Mouse (Mus musculus): ENCODE results near the gene Rgs3. TPM values are rescaled to one million over a fixed set of nuclear protein-coding genes. Genes with fewer than 3 reads are reported as not detected.

Rgs3 gene
- polyA plus RNA-seq, 1 experiment from 2014 or later, result 52.8 TPM

- Histone ChIP-seq H3K4me3 (no peak overlapping the region), H3K36me3 (peaks cover 38% of the 10 kb centered on the region), H3K27ac (peak overlapping the region; percentile 84), H3K4me2 (replicated peaks) (peak overlapping the region; percentile 30), H3K9me3 (no peaks in the 10 kb centered on the region), H3K4me1 (peaks cover 54% of the 10 kb centered on the region), H3K9ac (peak overlapping the region; percentile 39; the same call in 1 of the 2 replicates), H3K27me3 (no peaks in the 10 kb centered on the region)
- peak; percentile 81 for ATAC-seq (ENCODE audit: low FRiP score, low read depth)
- 52% methylated on average over 10 of the region's 10 CpGs for WGBS
These were observed 145.4 kb downstream of the Rgs3 start for GRCm38 (mm10) chr4:62705013-62705412.

GRCm38 (mm10) chr4:62705749-62706148 is 146.1 kb downstream of the Rgs3 start:
- H3K9me3 ChIP-seq, result no peaks in the 10 kb centered on the region
- H3K27ac ChIP-seq, result peak overlapping the region; percentile 84
- WGBS, result 38% methylated on average over 3 of the region's 3 CpGs
- peak overlapping the region; percentile 45; the same call in 1 of the 2 replicates for H3K9ac ChIP-seq
- no peak for ATAC-seq (ENCODE audit: low FRiP score, low read depth)
- peaks cover 31% of the 10 kb centered on the region for H3K36me3 ChIP-seq
- no peak overlapping the region for H3K4me3 ChIP-seq
- H3K4me2 ChIP-seq (replicated peaks), result no peak overlapping the region
- H3K4me1 ChIP-seq, result peaks cover 47% of the 10 kb centered on the region
- no peaks in the 10 kb centered on the region for H3K27me3 ChIP-seq

- no peak for ATAC-seq (ENCODE audit: low FRiP score, low read depth)
- peaks cover 17% of the 10 kb centered on the region for H3K36me3 ChIP-seq
- H3K27ac ChIP-seq, result no peak overlapping the region
- H3K4me1 ChIP-seq, result peaks cover 34% of the 10 kb centered on the region
- no peaks in the 10 kb centered on the region for H3K27me3 ChIP-seq
- H3K9ac ChIP-seq, result no peak overlapping the region
- H3K4me3 ChIP-seq, result no peak overlapping the region
- no peak overlapping the region for H3K4me2 ChIP-seq (replicated peaks)
- no peaks in the 10 kb centered on the region for H3K9me3 ChIP-seq
- WGBS, result 81% methylated on average over 7 of the region's 7 CpGs
These were observed 148.4 kb downstream of the Rgs3 start for GRCm38 (mm10) chr4:62708084-62708483.

- WGBS, result 79% methylated on average over 1 of the region's 1 CpGs
- no peaks in the 10 kb centered on the region for H3K9me3 ChIP-seq
- ATAC-seq (ENCODE audit: low FRiP score, low read depth), result no peak
These were observed 149.3 kb downstream of the Rgs3 start for GRCm38 (mm10) chr4:62708994-62709393.

GRCm38 (mm10) chr4:62709448-62709847 is 149.8 kb downstream of the Rgs3 start:
- no peak overlapping the region for H3K4me3 ChIP-seq
- H3K4me1 ChIP-seq, result peaks cover 20% of the 10 kb centered on the region
- no peak for ATAC-seq (ENCODE audit: low FRiP score, low read depth)
- 80% methylated on average over 5 of the region's 5 CpGs for WGBS
- no peak overlapping the region for H3K4me2 ChIP-seq (replicated peaks)
- H3K36me3 ChIP-seq, result peaks cover 3% of the 10 kb centered on the region; the same call in 1 of the 2 replicates
- H3K27ac ChIP-seq, result no peak overlapping the region
- H3K9ac ChIP-seq, result no peak overlapping the region
- H3K9me3 ChIP-seq, result no peaks in the 10 kb centered on the region
- no peaks in the 10 kb centered on the region for H3K27me3 ChIP-seq

More at GRCm38 (mm10) chr4:62708994-62709393, 149.3 kb downstream of the Rgs3 start:
- no peaks in the 10 kb centered on the region for H3K27me3 ChIP-seq
- H3K4me1 ChIP-seq, result peaks cover 25% of the 10 kb centered on the region
- no peak overlapping the region for H3K4me3 ChIP-seq
- no peak overlapping the region for H3K4me2 ChIP-seq (replicated peaks)
- H3K27ac ChIP-seq, result no peak overlapping the region
- H3K36me3 ChIP-seq, result peaks cover 8% of the 10 kb centered on the region
- H3K9ac ChIP-seq, result no peak overlapping the region

GRCm38 (mm10) chr4:62711159-62711558 is 151.5 kb downstream of the Rgs3 start:
- H3K27ac ChIP-seq, result no peak overlapping the region
- no peaks in the 10 kb centered on the region for H3K27me3 ChIP-seq
- H3K36me3 ChIP-seq, result no peaks in the 10 kb centered on the region
- no peak for ATAC-seq (ENCODE audit: low FRiP score, low read depth)
- peaks cover 3% of the 10 kb centered on the region; the same call in 1 of the 2 replicates for H3K4me1 ChIP-seq
- 78% methylated on average over 7 of the region's 7 CpGs for WGBS
- no peak overlapping the region for H3K9ac ChIP-seq
- H3K4me2 ChIP-seq (replicated peaks), result no peak overlapping the region
- H3K9me3 ChIP-seq, result no peaks in the 10 kb centered on the region
- no peak overlapping the region for H3K4me3 ChIP-seq

- no peak overlapping the region for H3K4me3 ChIP-seq
- H3K4me2 ChIP-seq (replicated peaks), result no peak overlapping the region
- ATAC-seq (ENCODE audit: low FRiP score, low read depth), result no peak
- no peaks in the 10 kb centered on the region for H3K4me1 ChIP-seq
- no peaks in the 10 kb centered on the region for H3K9me3 ChIP-seq
- no peaks in the 10 kb centered on the region for H3K36me3 ChIP-seq
- no peak overlapping the region for H3K9ac ChIP-seq
- no peak overlapping the region for H3K27ac ChIP-seq
- WGBS, result 73% methylated on average over 4 of the region's 4 CpGs
- no peaks in the 10 kb centered on the region for H3K27me3 ChIP-seq
These were observed 151.9 kb downstream of the Rgs3 start for GRCm38 (mm10) chr4:62711582-62711981.

GRCm38 (mm10) chr4:62720861-62721260 is 161.2 kb downstream of the Rgs3 start:
- no peak overlapping the region for H3K9ac ChIP-seq
- H3K27ac ChIP-seq, result no peak overlapping the region
- no peaks in the 10 kb centered on the region for H3K27me3 ChIP-seq
- no peak overlapping the region for H3K4me2 ChIP-seq (replicated peaks)
- H3K4me1 ChIP-seq, result peaks cover 16% of the 10 kb centered on the region
- no peak for ATAC-seq (ENCODE audit: low FRiP score, low read depth)
- H3K4me3 ChIP-seq, result no peak overlapping the region
- peaks cover 9% of the 10 kb centered on the region for H3K9me3 ChIP-seq
- no peaks in the 10 kb centered on the region for H3K36me3 ChIP-seq

GRCm38 (mm10) chr4:62722021-62722426 is 162.4 kb downstream of the Rgs3 start:
- H3K4me2 ChIP-seq (replicated peaks), result no peak overlapping the region
- H3K36me3 ChIP-seq, result no peaks in the 10 kb centered on the region
- peaks cover 9% of the 10 kb centered on the region for H3K9me3 ChIP-seq
- H3K4me3 ChIP-seq, result no peak overlapping the region
- H3K27ac ChIP-seq, result peak overlapping the region; percentile 84
- H3K27me3 ChIP-seq, result no peaks in the 10 kb centered on the region
- 0 out of 2 replicates have a peak, but pooled peaks have one; percentile 24 for ATAC-seq (ENCODE audit: low FRiP score, low read depth)
- 52% methylated on average over 3 of the region's 3 CpGs for WGBS
- H3K4me1 ChIP-seq, result peaks cover 17% of the 10 kb centered on the region
- H3K9ac ChIP-seq, result 0 out of 2 replicates have a peak overlapping the region, but pooled peaks have one; percentile 39

GRCm38 (mm10) chr4:62723795-62724194 is 164.1 kb downstream of the Rgs3 start:
- Histone ChIP-seq H3K27me3 (no peaks in the 10 kb centered on the region), H3K9ac (no peak overlapping the region), H3K4me3 (no peak overlapping the region), H3K9me3 (peaks cover 8% of the 10 kb centered on the region), H3K36me3 (no peaks in the 10 kb centered on the region), H3K4me1 (peaks cover 34% of the 10 kb centered on the region), H3K4me2 (replicated peaks) (no peak overlapping the region), H3K27ac (no peak overlapping the region)
- ATAC-seq (ENCODE audit: low FRiP score, low read depth), result no peak
- WGBS, result 87% methylated on average over 5 of the region's 5 CpGs

- 97% methylated on average over 5 of the region's 5 CpGs for WGBS
- H3K9me3 ChIP-seq, result no peaks in the 10 kb centered on the region; the same call in 1 of the 2 replicates
- no peak for ATAC-seq (ENCODE audit: low FRiP score, low read depth)
- no peaks in the 10 kb centered on the region for H3K36me3 ChIP-seq
- no peak overlapping the region for H3K27ac ChIP-seq
- peaks cover 38% of the 10 kb centered on the region for H3K4me1 ChIP-seq
- H3K9ac ChIP-seq, result no peak overlapping the region
- H3K27me3 ChIP-seq, result no peaks in the 10 kb centered on the region
- H3K4me2 ChIP-seq (replicated peaks), result no peak overlapping the region
- no peak overlapping the region for H3K4me3 ChIP-seq
These were observed 166.8 kb downstream of the Rgs3 start for GRCm38 (mm10) chr4:62726282-62726937.

GRCm38 (mm10) chr4:62727541-62728303 is 168.1 kb downstream of the Rgs3 start:
- Histone ChIP-seq H3K27ac (peak overlapping the region; percentile 73; the same call in 1 of the 2 replicates), H3K27me3 (no peaks in the 10 kb centered on the region), H3K4me2 (replicated peaks) (0 out of 2 replicates have a peak overlapping the region, but pooled peaks have one; percentile 3), H3K9me3 (no peaks in the 10 kb centered on the region; the same call in 1 of the 2 replicates), H3K4me1 (peaks cover 39% of the 10 kb centered on the region), H3K4me3 (no peak overlapping the region), H3K9ac (no peak overlapping the region), H3K36me3 (no peaks in the 10 kb centered on the region)
- ATAC-seq (ENCODE audit: low FRiP score, low read depth), result peak; percentile 62
- 53% methylated on average over 20 of the region's 20 CpGs for WGBS
